Mouse (Mus musculus): ENCODE results near the gene Nxpe5.

DNA sequence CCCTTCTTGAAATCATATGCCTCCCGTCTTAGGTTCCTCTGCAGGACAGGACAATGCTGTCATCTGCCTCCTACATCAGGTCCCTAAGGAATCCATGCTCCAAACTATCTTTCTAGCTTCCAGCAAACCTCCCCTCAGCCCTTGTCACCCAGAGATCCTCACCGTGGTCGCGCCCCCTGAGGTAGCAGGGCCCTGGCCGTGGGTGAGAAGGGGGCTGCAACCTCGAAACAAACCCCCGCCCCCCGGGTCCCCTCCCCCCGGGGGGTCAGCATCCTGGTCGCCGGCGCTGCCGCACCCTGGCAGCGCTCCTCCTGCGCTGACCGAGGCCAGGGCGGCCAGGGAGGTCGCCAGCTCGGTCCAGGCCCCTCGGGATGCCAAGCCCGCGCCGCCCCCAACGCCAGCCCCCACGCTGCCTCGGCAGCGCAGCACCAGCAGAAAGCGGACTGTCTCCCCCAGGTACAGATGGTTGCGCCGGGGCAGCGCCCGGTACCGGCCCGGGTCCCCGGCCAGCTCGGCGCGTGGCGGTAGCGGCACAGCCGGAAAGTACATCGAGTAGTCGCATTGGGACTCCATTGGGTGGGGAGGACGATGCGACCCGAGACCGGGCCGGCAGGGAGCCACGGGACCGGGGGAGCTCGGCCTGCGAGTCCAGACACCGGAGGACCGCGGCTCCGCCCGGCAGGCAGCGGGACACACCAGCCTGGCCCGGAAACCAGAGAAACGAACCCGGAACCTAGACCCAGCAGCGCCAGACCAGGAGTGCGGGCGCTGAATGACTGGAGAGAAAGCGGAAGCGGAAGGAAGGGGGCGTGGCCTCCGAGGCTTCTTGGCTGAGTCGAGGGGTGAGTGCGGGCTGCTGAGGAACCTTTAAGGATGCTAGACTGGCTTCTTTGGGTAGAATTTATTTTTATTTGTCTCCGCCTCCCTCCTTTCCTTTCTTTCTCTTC is 37.8 kb downstream of the Nxpe5 start, which contains the start of gene BC037034:
- no peak for TF ChIP-seq MAFK (IDR thresholded peaks at IDR 0.05; ENCODE audit: insufficient read depth, low read depth, low read length)
- TF ChIP-seq CHD2 (IDR thresholded peaks at IDR 0.05; ENCODE audit: low read depth, low read length): no peak

Data from ES-E14 (cell line).